Mouse (Mus musculus) midbrain, embryonic 12.5 days (tissue): Measurements from ENCODE around the gene Dmrt1. TPM values are rescaled to one million over a fixed set of nuclear protein-coding genes. Genes with fewer than 3 reads are reported as not detected.

Experiments
- ATAC-seq: fragments of 200-750 bp; cut with Nextera tagmentation; 2 replicates; pipeline ENCODE4 v1.8.0; 2017; ENCODE audit warnings: low read depth, moderate TSS enrichment, moderate library complexity; ENCODE audit not compliant: low FRiP score
- H3K27ac ChIP-seq: fragments of 300-500 bp; sonication (generic); replicated peaks from 2 replicates; pipeline ENCODE4 v1.5.1; 2016; ENCODE audit warnings: mild to moderate bottlenecking
- H3K27me3 ChIP-seq: fragments of 300-500 bp; sonication (generic); 2 replicates; pipeline ENCODE4 v1.6.1; 2016; ENCODE audit warnings: mild to moderate bottlenecking
- H3K36me3 ChIP-seq: fragments of 300-500 bp; sonication (generic); 2 replicates; pipeline ENCODE4 v1.6.1; 2016
- H3K4me1 ChIP-seq: fragments of 300-500 bp; sonication (generic); 2 replicates; pipeline ENCODE4 v1.6.1; 2016
- H3K4me2 ChIP-seq: fragments of 300-500 bp; sonication (generic); replicated peaks from 2 replicates; pipeline ENCODE4 v1.6.1; 2016; ENCODE audit warnings: mild to moderate bottlenecking, moderate library complexity
- H3K4me3 ChIP-seq: fragments of 300-500 bp; sonication (generic); 2 replicates; pipeline ENCODE4 v1.5.1; 2016; ENCODE audit warnings: mild to moderate bottlenecking
- H3K9ac ChIP-seq: fragments of 300-500 bp; sonication (generic); replicated peaks from 2 replicates; pipeline ENCODE4 v1.6.1; 2016; ENCODE audit warnings: mild to moderate bottlenecking, moderate library complexity
- H3K9me3 ChIP-seq: fragments of 300-500 bp; sonication (generic); 2 replicates; pipeline ENCODE4 v1.6.1; 2016; ENCODE audit warnings: mild to moderate bottlenecking
- WGBS: fragments of 180-500 bp; shearing (Covaris S2); methylation state at CpG from one replicate; pipeline ENCODE4 v1.1.7; 2016; 5-methylcytosine and 5-hydroxymethylcytosine counted together
- polyA plus RNA-seq: library from polyadenylated mRNA; unstranded; fragments of >200 nt; fragmentation: Nextera tagmentation; extraction: Ambion mirVana; gene quantifications from 2 replicates; pipeline ENCODE4 v1.2.1, GENCODE M21; 2016

Gene Dmrt1
- polyA plus RNA-seq, 1 experiment from 2014 or later = 0.11 TPM

DNA sequence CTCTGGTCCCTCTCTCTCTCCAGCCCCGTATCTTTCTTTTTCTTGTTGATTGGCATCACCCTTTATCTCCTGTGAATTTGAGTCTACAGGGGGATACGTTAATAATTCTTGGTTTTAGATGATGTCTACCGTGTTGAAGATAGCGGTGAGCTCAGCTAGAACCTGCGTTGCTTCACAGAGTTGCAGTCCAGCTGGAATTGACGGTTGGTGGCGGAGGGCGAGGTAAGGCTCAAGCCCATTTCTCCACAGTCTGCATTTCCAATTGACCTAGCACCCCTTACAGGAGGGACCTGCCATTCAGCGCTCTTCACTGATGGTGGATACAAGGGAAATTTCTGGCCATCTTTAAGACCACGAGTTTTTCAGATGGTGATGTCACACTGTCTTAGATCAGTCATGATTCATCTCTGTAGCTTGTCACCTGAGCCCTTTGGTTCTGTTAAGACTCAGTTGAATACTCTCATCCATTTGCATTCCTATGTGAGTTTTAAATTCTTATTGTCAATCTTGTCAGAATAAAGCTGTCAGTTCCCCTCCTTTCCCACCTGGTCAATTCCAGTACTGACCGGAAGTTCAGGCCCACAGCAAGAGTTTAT lies 133.4 kb downstream of the Dmrt1 start:
- no peak for ATAC-seq
- no peak overlapping the region for H3K27ac ChIP-seq
- no peak overlapping the region for H3K9ac ChIP-seq

DNA sequence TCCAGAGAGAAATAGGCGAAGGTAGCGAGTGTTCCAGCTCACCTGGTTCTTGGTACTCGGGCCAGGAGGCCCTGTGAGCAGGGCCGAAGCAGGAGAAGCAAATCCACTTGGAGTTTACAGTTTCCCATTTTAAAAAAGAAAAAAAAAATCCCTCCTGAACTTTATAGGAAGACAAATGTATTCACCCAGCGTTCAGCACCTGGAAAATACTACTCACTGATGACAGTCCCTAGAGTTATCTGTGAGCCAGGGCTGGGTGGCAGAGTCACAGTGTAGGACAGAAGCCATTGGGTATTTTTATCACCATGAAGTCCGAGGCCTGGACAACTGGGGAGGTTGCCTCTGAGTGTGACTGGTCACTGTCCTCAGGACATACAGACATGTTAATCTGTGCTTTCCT lies 136.4 kb downstream of the Dmrt1 start:
- Histone ChIP-seq H3K27me3 (no peaks in the 10 kb centered on the region), H3K36me3 (no peaks in the 10 kb centered on the region), H3K27ac (no peak overlapping the region), H3K4me3 (no peak overlapping the region), H3K9ac (no peak overlapping the region), H3K4me2 (no peak overlapping the region), H3K4me1 (0 out of 2 replicates have a peak, but pooled peaks cover 2% of the 10 kb centered on the region), H3K9me3 (no peaks in the 10 kb centered on the region)
- 94% methylated on average over 6 of the region's 6 CpGs for WGBS
- no peak for ATAC-seq

More for the DNA sequence above, 133.4 kb downstream of the Dmrt1 start:
- WGBS = 79% methylated on average over 11 of the region's 11 CpGs
- no peaks in the 10 kb centered on the region for H3K36me3 ChIP-seq
- H3K9me3 ChIP-seq = no peaks in the 10 kb centered on the region
- no peak overlapping the region for H3K4me2 ChIP-seq
- no peak overlapping the region for H3K4me3 ChIP-seq
- 0 out of 2 replicates have a peak, but pooled peaks cover 5% of the 10 kb centered on the region for H3K4me1 ChIP-seq
- H3K27me3 ChIP-seq = no peaks in the 10 kb centered on the region

DNA sequence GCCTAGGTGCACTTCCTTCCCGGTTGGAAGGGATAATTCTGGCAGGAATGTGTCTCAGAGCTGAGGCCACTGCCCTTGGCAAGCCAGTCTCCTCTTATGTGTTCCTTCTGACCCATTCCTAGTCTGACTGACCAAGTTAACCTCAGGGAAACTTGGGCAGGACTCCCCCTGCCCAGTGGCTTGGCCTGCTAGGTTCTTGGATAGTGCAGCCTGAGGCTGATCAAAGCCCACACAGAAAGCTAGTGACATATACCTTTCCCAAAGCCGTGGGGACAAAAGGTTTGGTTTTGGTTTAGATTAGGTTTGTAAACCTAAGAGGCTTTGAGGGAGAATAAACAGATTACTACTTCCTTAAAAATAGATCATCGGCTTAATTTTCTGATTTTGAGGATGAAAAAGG lies 141.7 kb downstream of the Dmrt1 start:
- Histone ChIP-seq H3K27me3 (no peaks in the 10 kb centered on the region), H3K4me1 (no peaks in the 10 kb centered on the region), H3K4me3 (no peak overlapping the region), H3K4me2 (no peak overlapping the region), H3K9ac (no peak overlapping the region), H3K36me3 (no peaks in the 10 kb centered on the region), H3K27ac (no peak overlapping the region), H3K9me3 (no peaks in the 10 kb centered on the region)
- 63% methylated on average over 3 of the region's 3 CpGs for WGBS
- ATAC-seq = no peak

DNA sequence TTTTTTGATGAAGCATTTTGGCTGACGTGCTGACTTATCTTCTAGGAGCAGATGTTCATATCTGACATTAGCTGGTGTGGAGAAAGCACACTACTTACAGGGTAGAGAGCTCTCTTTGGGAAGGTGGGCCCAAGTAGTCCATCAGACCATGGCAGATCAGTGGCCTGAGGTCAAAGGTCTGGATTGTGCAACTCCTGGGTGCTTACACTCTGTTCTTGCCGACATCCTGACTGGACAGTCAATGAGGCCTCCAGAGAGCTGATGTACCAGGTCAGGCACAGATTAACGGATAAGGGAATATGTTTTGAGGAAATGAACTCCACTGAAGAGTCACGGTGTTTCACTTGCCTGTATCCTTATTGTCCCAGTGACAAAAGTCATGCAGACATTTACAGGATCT lies 143.3 kb downstream of the Dmrt1 start:
- no peaks in the 10 kb centered on the region for H3K9me3 ChIP-seq
- no peaks in the 10 kb centered on the region for H3K27me3 ChIP-seq
- H3K36me3 ChIP-seq = no peaks in the 10 kb centered on the region
- H3K9ac ChIP-seq = no peak overlapping the region
- H3K4me1 ChIP-seq = no peaks in the 10 kb centered on the region
- no peak overlapping the region for H3K27ac ChIP-seq
- WGBS = 64% methylated on average over 4 of the region's 4 CpGs
- H3K4me3 ChIP-seq = no peak overlapping the region
- no peak overlapping the region for H3K4me2 ChIP-seq
- no peak for ATAC-seq

DNA sequence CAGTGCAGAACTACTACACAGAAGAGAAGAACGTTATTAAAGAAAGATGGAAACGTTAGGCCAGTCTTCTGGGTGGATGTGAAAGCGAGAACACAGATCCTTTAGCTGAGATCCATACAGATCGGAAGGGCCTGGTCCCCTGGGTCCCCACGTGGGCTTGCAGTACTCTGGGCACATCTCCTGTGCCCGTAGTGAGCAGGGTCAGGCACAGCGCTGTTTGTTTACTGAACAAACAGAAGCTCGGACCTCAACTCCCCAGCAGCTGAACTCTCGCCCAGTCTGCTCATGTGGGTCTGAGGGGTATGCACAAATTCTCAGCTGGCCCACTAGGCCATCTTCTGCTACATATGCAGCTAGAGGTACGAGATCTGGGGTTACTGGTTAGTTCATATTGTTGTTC lies 145.1 kb downstream of the Dmrt1 start:
- Histone ChIP-seq H3K27me3 (no peaks in the 10 kb centered on the region), H3K9ac (no peak overlapping the region), H3K27ac (no peak overlapping the region), H3K4me3 (no peak overlapping the region), H3K4me2 (no peak overlapping the region), H3K36me3 (no peaks in the 10 kb centered on the region), H3K4me1 (no peaks in the 10 kb centered on the region), H3K9me3 (no peaks in the 10 kb centered on the region)
- 76% methylated on average over 10 of the region's 10 CpGs for WGBS
- no peak for ATAC-seq

DNA sequence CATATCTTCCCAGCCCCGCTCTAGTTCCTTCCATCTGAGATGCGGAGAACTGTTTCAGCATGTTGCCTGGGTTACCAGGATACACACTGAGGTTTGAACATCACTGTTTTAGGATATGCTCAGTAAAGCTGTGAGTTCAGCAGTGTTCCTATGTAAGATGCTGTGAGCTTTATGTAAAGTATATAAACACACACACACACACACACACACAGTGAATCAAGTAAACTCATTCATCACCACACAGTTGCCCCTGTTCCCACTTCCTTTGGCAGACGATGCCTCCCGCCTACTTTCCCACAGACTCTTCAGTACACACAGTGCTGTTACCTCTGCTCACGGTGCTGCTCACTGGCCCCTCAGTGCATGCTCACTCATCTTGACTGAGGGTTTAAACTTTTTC lies 147.1 kb downstream of the Dmrt1 start:
- ATAC-seq = no peak
- Histone ChIP-seq H3K36me3 (no peaks in the 10 kb centered on the region), H3K4me2 (no peak overlapping the region), H3K4me1 (no peaks in the 10 kb centered on the region), H3K27me3 (no peaks in the 10 kb centered on the region), H3K27ac (no peak overlapping the region), H3K9ac (no peak overlapping the region), H3K4me3 (no peak overlapping the region), H3K9me3 (no peaks in the 10 kb centered on the region)
- WGBS = 75% methylated on average over 5 of the region's 5 CpGs

Other genes with a start within 250 kb of the Dmrt1 start
- gene Dmrt3, start 104.7 kb downstream of the Dmrt1 start, polyA plus RNA-seq = 1.0 and 2.9 TPM in 2 replicates
- gene Dmrt2, start 166.8 kb downstream of the Dmrt1 start, polyA plus RNA-seq = 0.22 and 0.29 TPM in 2 replicates